Mouse (Mus musculus): ENCODE results near the gene Spata16. TPM values are rescaled to one million over a fixed set of nuclear protein-coding genes. Genes with fewer than 3 reads are reported as not detected.

The Spata16 gene
- total RNA-seq, 1 experiment = not detected

- Histone ChIP-seq H3K27ac (ENCODE audit: insufficient read depth, low read depth, low read length, poor library complexity, severe bottlenecking) (no peak overlapping the region), H3K4me3 (ENCODE audit: insufficient read depth in 1 of 2, low read depth in 1 of 2, low read length in 2 of 2, poor library complexity in 1 of 2, severe bottlenecking in 1 of 2) (no peak overlapping the region), H3K9ac (ENCODE audit: insufficient read depth, low read depth, low read length, poor library complexity, severe bottlenecking) (no peak overlapping the region), H3K36me3 (ENCODE audit: control insufficient read depth, insufficient read depth, low read length, poor library complexity, severe bottlenecking) (no peaks in the 10 kb centered on the region), H3K9me3 (ENCODE audit: control insufficient read depth, insufficient read depth, low read depth, low read length) (no peaks in the 10 kb centered on the region), H3K4me1 (ENCODE audit: control insufficient read depth in 2 of 2, insufficient read depth in 2 of 2, low read length in 2 of 2, poor library complexity in 1 of 2) (peaks cover 3% of the 10 kb centered on the region in 2 experiments; a peak in 1 of 4 replicates)
- TF ChIP-seq MAFK (IDR thresholded peaks at IDR 0.05; ENCODE audit: insufficient read depth, low read depth, low read length) (no peak), HCFC1 (IDR thresholded peaks at IDR 0.05; ENCODE audit: borderline replicate concordance, insufficient read depth, low read length) (no peak), ZC3H11A (IDR thresholded peaks at IDR 0.05; ENCODE audit: borderline replicate concordance, low read depth, low read length) (no peak), ZNF384 (IDR thresholded peaks at IDR 0.05; ENCODE audit: low read depth, low read length) (no peak), CHD2 (IDR thresholded peaks at IDR 0.05; ENCODE audit: low read depth, low read length) (no peak)
- DNase-seq (ENCODE audit: low read depth, low spot score) = no peak
- in situ Hi-C loops (cut with MboI; ENCODE audit: low sequenced_read_pairs in 2 of 2, unreplicated experiment in 2 of 2) = no loop called here
Measured at GRCm38 (mm10) chr3:26916607-26917006, 279.2 kb downstream of the Spata16 start.

DNA sequence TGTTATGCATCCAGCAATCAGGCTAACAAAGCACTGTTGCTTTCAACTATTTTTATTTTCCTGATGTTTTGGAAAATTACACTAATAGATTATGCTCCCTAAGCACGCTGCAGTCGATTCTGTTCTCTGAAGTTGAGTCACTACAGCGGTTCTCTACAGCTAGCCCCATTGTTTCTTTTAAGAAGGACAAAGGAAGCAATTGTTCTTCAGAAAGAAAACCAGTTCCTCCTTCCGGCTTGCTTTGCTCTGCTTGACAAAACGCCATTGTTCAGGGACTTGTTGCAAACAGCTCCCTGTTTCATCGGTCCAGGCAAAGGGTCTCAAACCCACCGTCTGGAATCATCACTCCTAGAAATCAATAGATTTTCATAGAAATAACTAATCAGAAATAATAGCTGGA is 283.6 kb downstream of the Spata16 start:
- no peak for TF ChIP-seq MAFK (IDR thresholded peaks at IDR 0.05; ENCODE audit: insufficient read depth, low read depth, low read length)
- TF ChIP-seq ZC3H11A (IDR thresholded peaks at IDR 0.05; ENCODE audit: borderline replicate concordance, low read depth, low read length) = no peak
- TF ChIP-seq HCFC1 (IDR thresholded peaks at IDR 0.05; ENCODE audit: borderline replicate concordance, insufficient read depth, low read length) = no peak
- TF ChIP-seq CHD2 (IDR thresholded peaks at IDR 0.05; ENCODE audit: low read depth, low read length) = no peak
- TF ChIP-seq ZNF384 (IDR thresholded peaks at IDR 0.05; ENCODE audit: low read depth, low read length) = no peak
- in situ Hi-C loops (cut with MboI; ENCODE audit: low sequenced_read_pairs in 2 of 2, unreplicated experiment in 2 of 2) = no loop called here
- no peak overlapping the region for H3K9ac ChIP-seq (ENCODE audit: insufficient read depth, low read depth, low read length, poor library complexity, severe bottlenecking)

DNA sequence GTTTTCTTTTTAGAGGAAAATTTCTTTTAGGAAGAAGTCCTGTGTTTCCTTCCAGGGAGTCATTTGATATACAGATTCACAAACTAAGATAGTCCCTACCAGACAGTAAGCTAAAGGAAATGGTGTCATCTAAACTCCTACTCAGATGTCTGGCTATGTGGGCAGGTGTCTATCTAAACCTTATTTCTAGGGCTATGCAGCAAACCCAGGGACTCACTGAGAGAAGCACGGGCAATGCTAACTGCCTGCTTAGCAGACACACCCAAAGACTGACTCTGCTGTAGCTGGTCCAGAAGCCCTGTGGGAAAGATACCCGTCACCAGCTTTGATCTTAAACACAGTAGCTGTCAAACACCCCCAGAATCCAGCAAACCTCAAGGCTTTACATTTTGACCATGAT is 284.2 kb downstream of the Spata16 start:
- no peak for TF ChIP-seq ZNF384 (IDR thresholded peaks at IDR 0.05; ENCODE audit: low read depth, low read length)
- no peak for TF ChIP-seq MAFK (IDR thresholded peaks at IDR 0.05; ENCODE audit: insufficient read depth, low read depth, low read length)
- no peak for TF ChIP-seq ZC3H11A (IDR thresholded peaks at IDR 0.05; ENCODE audit: borderline replicate concordance, low read depth, low read length)
- no peak for TF ChIP-seq CHD2 (IDR thresholded peaks at IDR 0.05; ENCODE audit: low read depth, low read length)
- TF ChIP-seq HCFC1 (IDR thresholded peaks at IDR 0.05; ENCODE audit: borderline replicate concordance, insufficient read depth, low read length) = no peak
- DNase-seq (ENCODE audit: low read depth, low spot score) = no peak
- Histone ChIP-seq H3K9ac (ENCODE audit: insufficient read depth, low read depth, low read length, poor library complexity, severe bottlenecking) (no peak overlapping the region), H3K9me3 (ENCODE audit: control insufficient read depth, insufficient read depth, low read depth, low read length) (no peaks in the 10 kb centered on the region), H3K27ac (ENCODE audit: insufficient read depth, low read depth, low read length, poor library complexity, severe bottlenecking) (no peak overlapping the region), H3K4me3 (ENCODE audit: insufficient read depth in 1 of 2, low read depth in 1 of 2, low read length in 2 of 2, poor library complexity in 1 of 2, severe bottlenecking in 1 of 2) (no peak overlapping the region), H3K36me3 (ENCODE audit: control insufficient read depth, insufficient read depth, low read length, poor library complexity, severe bottlenecking) (no peaks in the 10 kb centered on the region), H3K4me1 (ENCODE audit: control insufficient read depth in 2 of 2, insufficient read depth in 2 of 2, low read length in 2 of 2, poor library complexity in 1 of 2) (peaks cover 3% of the 10 kb centered on the region in 2 experiments; a peak in 1 of 4 replicates)
- in situ Hi-C loops (cut with MboI; ENCODE audit: low sequenced_read_pairs in 2 of 2, unreplicated experiment in 2 of 2) = no loop called here

More for the DNA sequence above, 283.6 kb downstream of the Spata16 start:
- Histone ChIP-seq H3K4me1 (ENCODE audit: control insufficient read depth in 2 of 2, insufficient read depth in 2 of 2, low read length in 2 of 2, poor library complexity in 1 of 2) (peaks cover 3% of the 10 kb centered on the region in 2 experiments; a peak in 1 of 4 replicates), H3K4me3 (ENCODE audit: insufficient read depth in 1 of 2, low read depth in 1 of 2, low read length in 2 of 2, poor library complexity in 1 of 2, severe bottlenecking in 1 of 2) (no peak overlapping the region), H3K36me3 (ENCODE audit: control insufficient read depth, insufficient read depth, low read length, poor library complexity, severe bottlenecking) (no peaks in the 10 kb centered on the region), H3K9me3 (ENCODE audit: control insufficient read depth, insufficient read depth, low read depth, low read length) (no peaks in the 10 kb centered on the region), H3K27ac (ENCODE audit: insufficient read depth, low read depth, low read length, poor library complexity, severe bottlenecking) (no peak overlapping the region)
- peak; percentile 33 for DNase-seq (ENCODE audit: low read depth, low spot score)

- DNase-seq (ENCODE audit: low read depth, low spot score) = no peak
- H3K4me3 ChIP-seq (ENCODE audit: insufficient read depth in 1 of 2, low read depth in 1 of 2, low read length in 2 of 2, poor library complexity in 1 of 2, severe bottlenecking in 1 of 2) = no peak overlapping the region
- no peaks in the 10 kb centered on the region for H3K9me3 ChIP-seq (ENCODE audit: control insufficient read depth, insufficient read depth, low read depth, low read length)
- peaks cover 3% of the 10 kb centered on the region in 2 experiments; a peak in 1 of 4 replicates for H3K4me1 ChIP-seq (ENCODE audit: control insufficient read depth in 2 of 2, insufficient read depth in 2 of 2, low read length in 2 of 2, poor library complexity in 1 of 2)
- H3K27ac ChIP-seq (ENCODE audit: insufficient read depth, low read depth, low read length, poor library complexity, severe bottlenecking) = no peak overlapping the region
- in situ Hi-C loops (cut with MboI; ENCODE audit: low sequenced_read_pairs in 2 of 2, unreplicated experiment in 2 of 2) = no loop called here
- no peak overlapping the region for H3K9ac ChIP-seq (ENCODE audit: insufficient read depth, low read depth, low read length, poor library complexity, severe bottlenecking)
- no peaks in the 10 kb centered on the region for H3K36me3 ChIP-seq (ENCODE audit: control insufficient read depth, insufficient read depth, low read length, poor library complexity, severe bottlenecking)
- TF ChIP-seq MAFK (IDR thresholded peaks at IDR 0.05; ENCODE audit: insufficient read depth, low read depth, low read length) (no peak), ZC3H11A (IDR thresholded peaks at IDR 0.05; ENCODE audit: borderline replicate concordance, low read depth, low read length) (no peak), HCFC1 (IDR thresholded peaks at IDR 0.05; ENCODE audit: borderline replicate concordance, insufficient read depth, low read length) (no peak), ZNF384 (IDR thresholded peaks at IDR 0.05; ENCODE audit: low read depth, low read length) (no peak), CHD2 (IDR thresholded peaks at IDR 0.05; ENCODE audit: low read depth, low read length) (no peak)
Measured at GRCm38 (mm10) chr3:26923391-26923790, 286.0 kb downstream of the Spata16 start.
